Mouse (Mus musculus): ENCODE results near the gene Chst12.
"Not testable (repeated sequence)": the region's sequence is repeated elsewhere in the genome, so short reads cannot be mapped to it uniquely, and the experiment has no call there.

The Chst12 gene

GRCm38 (mm10) chr5:140505208-140505780 lies at the start of gene Chst12:
TSS of gene Chst12 (plus strand) at chr5:140505550.
- in situ Hi-C loops (cut with MboI, MseI) = loop anchor here in 1 of 2 experiments (25.0 kb wide), 1 partner anchor 1907 kb away; the partner anchor contains the start of gene Foxk1

GRCm38 (mm10) chr5:140461476-140461875 lies 43.9 kb upstream of the Chst12 start:
- in situ Hi-C loops (cut with MboI, MseI) = no loop called here

- in situ Hi-C loops (cut with MboI, MseI) = not testable (repeated sequence)
These were observed 42.2 kb upstream of the Chst12 start for GRCm38 (mm10) chr5:140463151-140463550.

DNA sequence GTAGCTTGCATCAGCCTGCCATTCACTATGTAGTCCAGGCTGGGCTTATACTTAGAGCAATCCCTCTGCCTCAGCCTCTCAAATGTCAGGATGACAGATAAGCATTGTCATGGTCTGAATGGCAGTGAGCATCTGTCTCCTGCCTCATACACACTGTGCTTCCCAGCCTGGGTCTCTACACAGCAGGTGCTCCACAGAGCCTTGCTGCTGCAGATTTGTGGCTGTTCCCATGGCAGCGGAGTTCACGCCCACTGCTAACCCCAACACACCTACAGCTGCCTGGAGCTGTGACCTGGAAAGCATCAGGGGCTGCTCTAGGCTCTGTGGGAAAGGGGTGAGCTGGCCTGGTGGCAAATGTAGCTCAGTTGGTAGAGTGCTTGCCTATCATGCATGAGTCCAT lies 40.4 kb upstream of the Chst12 start:
- in situ Hi-C loops (cut with MboI, MseI) = no loop called here

DNA sequence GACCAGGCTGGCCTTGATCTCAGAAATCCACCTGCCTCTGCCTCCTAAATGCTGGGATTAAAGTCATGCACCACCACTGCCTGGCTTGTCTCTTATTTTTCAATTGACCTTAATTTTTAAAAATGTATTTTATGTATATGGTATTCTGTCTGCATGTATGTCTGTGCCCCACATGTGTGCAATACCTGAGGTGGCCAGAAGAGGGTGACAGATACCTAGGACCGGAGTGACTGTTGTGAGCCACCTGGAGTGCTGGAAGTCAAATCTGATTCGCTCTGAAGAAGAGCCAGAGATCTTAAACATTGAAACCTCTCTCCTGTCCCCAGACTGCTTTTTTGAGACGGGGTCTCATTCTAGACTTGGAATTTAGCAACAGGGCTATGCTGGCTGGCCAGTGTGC lies 33.0 kb upstream of the Chst12 start:
- in situ Hi-C loops (cut with MboI, MseI) = loop anchor here in 1 of 2 experiments (10.0 kb wide), 1 partner anchor 52 kb away; no protein-coding TSS in a partner anchor

- in situ Hi-C loops (cut with MboI, MseI) = no loop called here
These were observed 23.9 kb upstream of the Chst12 start for GRCm38 (mm10) chr5:140481458-140481857.

DNA sequence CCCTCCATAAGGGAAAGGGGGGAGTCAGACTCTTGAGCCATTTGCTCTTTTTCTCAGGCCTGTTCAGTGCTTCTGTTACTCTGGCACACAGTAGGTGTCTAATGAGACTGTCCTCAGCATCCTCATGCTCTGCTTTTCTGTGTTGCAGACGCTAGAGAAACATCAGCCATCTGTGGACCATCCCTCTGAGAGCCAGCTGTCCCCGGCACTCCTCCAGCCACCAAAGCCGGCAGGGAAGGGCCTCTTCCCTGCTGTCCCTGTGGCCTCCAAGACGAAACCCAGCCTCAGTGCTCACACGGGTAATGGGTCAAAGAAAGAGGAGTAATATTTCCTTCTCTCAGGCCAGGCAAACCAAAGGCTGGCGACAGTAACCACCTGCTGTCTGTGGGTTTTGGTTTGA lies 14.2 kb upstream of the Chst12 start:
- in situ Hi-C loops (cut with MboI, MseI) = no loop called here

DNA sequence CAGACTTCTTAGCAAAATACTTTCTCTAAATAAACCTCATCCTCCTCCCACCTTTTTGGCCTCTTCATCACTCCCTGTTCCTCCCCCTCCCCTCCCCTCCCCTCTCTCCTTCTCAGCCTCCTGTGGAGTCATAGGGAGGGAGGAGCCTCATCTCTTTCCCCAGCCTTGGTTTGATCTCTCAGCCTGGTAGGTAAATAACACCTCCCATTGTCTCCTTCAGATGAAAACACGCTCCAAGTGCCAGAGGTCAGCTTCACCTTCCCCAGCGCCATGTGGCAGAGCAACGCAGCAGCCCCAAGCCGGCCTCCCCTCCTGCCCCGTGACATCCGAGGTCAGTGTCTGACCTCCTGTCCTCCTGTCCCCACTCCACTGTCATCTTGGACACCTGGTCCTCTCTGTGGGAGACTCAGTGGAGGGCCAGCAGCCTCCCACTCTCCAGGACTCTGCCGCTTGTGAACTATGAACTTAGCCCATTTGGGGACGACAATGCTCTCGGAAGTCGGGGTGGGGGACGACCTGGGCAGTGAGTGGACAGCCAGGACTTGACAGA lies 12.6 kb upstream of the Chst12 start:
- in situ Hi-C loops (cut with MboI, MseI) = no loop called here

GRCm38 (mm10) chr5:140498176-140498575 lies 7.2 kb upstream of the Chst12 start:
- in situ Hi-C loops (cut with MboI, MseI) = no loop called here

- in situ Hi-C loops (cut with MboI, MseI) = loop anchor here (5.0 to 25.0 kb wide), 2 partner anchors 708 to 1912 kb away; partner anchors contain the start of genes Foxk1 (in 1 of the 2) and Mafk (in 1 of the 2)
These were observed 4.6 kb upstream of the Chst12 start for GRCm38 (mm10) chr5:140500736-140501135.

- in situ Hi-C loops (cut with MboI, MseI) = loop anchor here (5.0 to 25.0 kb wide), 2 partner anchors 710 to 1910 kb away; partner anchors contain the start of genes Foxk1 (in 1 of the 2) and Mafk (in 1 of the 2)
These were observed 3.1 kb upstream of the Chst12 start for GRCm38 (mm10) chr5:140501982-140502836.

GRCm38 (mm10) chr5:140502925-140503324 lies 2.4 kb upstream of the Chst12 start:
- in situ Hi-C loops (cut with MboI, MseI) = loop anchor here (5.0 to 25.0 kb wide), 2 partner anchors 711 to 1909 kb away; partner anchors contain the start of genes Foxk1 (in 1 of the 2) and Mafk (in 1 of the 2)

GRCm38 (mm10) chr5:140506096-140506794 lies 895 bp downstream of the Chst12 start:
- in situ Hi-C loops (cut with MboI, MseI) = loop anchor here in 1 of 2 experiments (25.0 kb wide), 1 partner anchor 1906 kb away; the partner anchor contains the start of gene Foxk1

- in situ Hi-C loops (cut with MboI, MseI) = loop anchor here in 1 of 2 experiments (25.0 kb wide), 1 partner anchor 1905 kb away; the partner anchor contains the start of gene Foxk1
These were observed 2.3 kb downstream of the Chst12 start for GRCm38 (mm10) chr5:140507466-140508208.

GRCm38 (mm10) chr5:140508686-140509085 lies 3.3 kb downstream of the Chst12 start:
- in situ Hi-C loops (cut with MboI, MseI) = loop anchor here in 1 of 2 experiments (25.0 kb wide), 1 partner anchor 1904 kb away; the partner anchor contains the start of gene Foxk1

DNA sequence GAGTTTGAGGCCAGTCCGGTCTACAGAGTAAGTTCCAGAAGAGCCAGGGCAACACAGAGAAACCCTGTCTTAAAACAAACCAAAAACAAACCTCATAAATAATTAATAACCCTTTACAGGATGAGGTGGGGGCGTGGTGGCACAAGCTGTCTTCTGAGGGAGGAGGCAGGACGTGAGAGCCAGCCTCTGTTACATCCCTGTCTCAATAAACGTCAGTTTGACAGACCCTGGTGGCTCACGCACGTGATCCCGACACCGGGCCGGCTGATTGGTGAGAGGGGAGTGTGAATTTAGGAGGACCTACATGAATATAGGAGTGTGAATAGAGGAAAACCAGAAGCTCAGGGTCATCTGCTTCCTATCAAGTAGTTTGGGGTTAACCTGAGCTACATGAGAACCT lies 3.9 kb downstream of the Chst12 start:
- in situ Hi-C loops (cut with MboI, MseI) = loop anchor here in 1 of 2 experiments (25.0 kb wide), 1 partner anchor 1903 kb away; the partner anchor contains the start of gene Foxk1

DNA sequence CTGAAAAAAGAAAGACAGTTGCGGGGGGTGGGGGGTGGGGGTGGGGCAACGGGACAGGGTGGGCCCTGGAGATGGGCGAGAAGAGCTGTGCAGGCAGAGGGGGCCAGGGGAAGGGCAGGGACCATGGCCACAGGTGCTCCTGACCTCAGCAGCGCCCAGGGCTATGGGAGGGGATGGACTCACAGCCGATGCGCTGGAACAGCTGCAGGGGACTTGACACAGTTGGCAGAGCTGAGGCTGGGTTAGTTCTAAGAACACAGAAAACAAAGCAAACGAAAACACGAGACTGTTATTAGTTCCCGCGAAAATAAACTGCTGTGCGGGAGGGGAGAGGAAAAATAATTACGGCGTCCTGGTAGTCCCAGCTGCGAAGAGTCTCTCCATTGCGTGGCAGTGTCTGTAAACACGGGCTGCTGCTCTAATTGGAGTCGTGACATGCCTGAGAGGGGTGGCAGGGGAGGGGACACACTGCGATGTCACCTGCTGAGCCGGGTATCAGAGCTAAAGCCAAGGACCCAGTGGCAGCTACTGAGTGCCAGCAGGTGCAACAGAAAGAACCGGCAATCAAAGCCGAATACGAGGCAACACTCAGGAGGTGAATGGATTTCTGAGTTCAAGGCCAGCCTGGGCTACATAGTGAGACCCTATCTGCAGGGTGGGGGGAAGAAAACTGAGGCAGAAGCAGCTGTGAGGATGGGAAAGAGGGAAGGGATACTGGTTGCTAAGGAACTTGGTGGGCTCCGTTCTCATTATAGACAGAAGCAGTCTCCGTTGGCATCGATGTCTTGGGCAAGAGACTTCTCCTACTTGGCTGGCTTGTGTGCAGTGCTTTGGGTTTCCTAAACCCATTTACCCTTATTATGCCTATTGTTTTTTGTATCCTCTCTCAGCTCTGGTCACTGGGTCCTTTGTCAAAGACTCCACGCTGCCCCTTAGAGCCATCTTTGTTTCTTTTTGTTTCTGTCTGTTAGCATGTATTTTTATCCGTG lies 5.0 kb downstream of the Chst12 start:
- in situ Hi-C loops (cut with MboI, MseI) = loop anchor here in 1 of 2 experiments (25.0 kb wide), 1 partner anchor 1902 kb away; the partner anchor contains the start of gene Foxk1

- in situ Hi-C loops (cut with MboI, MseI) = loop anchor here in 1 of 2 experiments (25.0 kb wide), 1 partner anchor 1898 kb away; the partner anchor contains the start of gene Foxk1
These were observed 8.6 kb downstream of the Chst12 start for GRCm38 (mm10) chr5:140513921-140514320.

All from T-helper 17 cell (primary cell).